Mouse (Mus musculus) erythroblast, embryonic 14.5 days (primary cell): ENCODE measurements around the gene Hrh1. TPM values are rescaled to one million over a fixed set of nuclear protein-coding genes. Genes with fewer than 3 reads are reported as not detected.

Experiments
- H3K27me3 ChIP-seq: 2 replicates; pipeline ENCODE4 v1.6.1; 2012; ENCODE audit warnings: inconsistent platforms; ENCODE audit not compliant: control insufficient read depth
- H3K36me3 ChIP-seq: 2 replicates; pipeline ENCODE4 v1.6.1; 2012; ENCODE audit warnings: mild to moderate bottlenecking, inconsistent platforms; ENCODE audit not compliant: control insufficient read depth
- H3K4me1 ChIP-seq: 2 replicates; pipeline ENCODE4 v1.6.1; 2012; ENCODE audit warnings: inconsistent platforms; ENCODE audit not compliant: control insufficient read depth
- H3K4me3 ChIP-seq: replicated peaks from 2 replicates; pipeline ENCODE3; 2012; ENCODE audit warnings: moderate library complexity, mild to moderate bottlenecking, inconsistent platforms
- H3K9me3 ChIP-seq: 2 replicates; pipeline ENCODE4 v1.6.1; 2012; ENCODE audit warnings: low read length, inconsistent platforms, mixed read lengths; ENCODE audit not compliant: control insufficient read depth
- GATA1 ChIP-seq: IDR thresholded peaks from 2 replicates; pipeline ENCODE4 v1.6.1; 2012; ENCODE audit warnings: low read length, inconsistent platforms, mixed read lengths
- TAL1 ChIP-seq: IDR thresholded peaks from 3 replicates; pipeline ENCODE4 v1.6.1; 2012; ENCODE audit warnings: low read length, inconsistent platforms, mixed read lengths
- polyA plus RNA-seq: library from polyadenylated mRNA; stranded (reverse); fragments of >175 nt; gene quantifications from 2 replicates; pipeline ENCODE4 v1.2.3, GENCODE M21; 2012

Hrh1 gene
- polyA plus RNA-seq, 1 experiment, result 0.02 TPM

GRCm38 (mm10) chr6:114380872-114381271, 16.9 kb upstream of the Hrh1 start:
- TF ChIP-seq TAL1, result no peak
- TF ChIP-seq GATA1, result no peak

GRCm38 (mm10) chr6:114387320-114387719, 10.4 kb upstream of the Hrh1 start:
- Histone ChIP-seq H3K4me3 (no peak overlapping the region), H3K36me3 (no peaks in the 10 kb centered on the region), H3K9me3 (no peaks in the 10 kb centered on the region), H3K27me3 (no peaks in the 10 kb centered on the region), H3K4me1 (no peaks in the 10 kb centered on the region)
- TF ChIP-seq GATA1, result no peak
- TF ChIP-seq TAL1, result no peak

More at GRCm38 (mm10) chr6:114380872-114381271, 16.9 kb upstream of the Hrh1 start:
- Histone ChIP-seq H3K27me3 (no peaks in the 10 kb centered on the region), H3K36me3 (no peaks in the 10 kb centered on the region), H3K4me3 (no peak overlapping the region), H3K9me3 (no peaks in the 10 kb centered on the region), H3K4me1 (no peaks in the 10 kb centered on the region)

- Histone ChIP-seq H3K4me3 (no peak overlapping the region), H3K9me3 (no peaks in the 10 kb centered on the region), H3K36me3 (no peaks in the 10 kb centered on the region), H3K4me1 (no peaks in the 10 kb centered on the region), H3K27me3 (no peaks in the 10 kb centered on the region)
- TF ChIP-seq GATA1 (no peak), TAL1 (no peak)
These were observed 9.9 kb upstream of the Hrh1 start for GRCm38 (mm10) chr6:114387855-114388254.

GRCm38 (mm10) chr6:114390129-114390528, 7.6 kb upstream of the Hrh1 start:
- H3K4me3 ChIP-seq, result no peak overlapping the region
- H3K36me3 ChIP-seq, result no peaks in the 10 kb centered on the region
- H3K9me3 ChIP-seq, result no peaks in the 10 kb centered on the region
- TF ChIP-seq TAL1, result no peak
- TF ChIP-seq GATA1, result no peak
- no peaks in the 10 kb centered on the region for H3K4me1 ChIP-seq
- H3K27me3 ChIP-seq, result no peaks in the 10 kb centered on the region

GRCm38 (mm10) chr6:114394982-114395381, 2.8 kb upstream of the Hrh1 start:
- Histone ChIP-seq H3K36me3 (no peaks in the 10 kb centered on the region), H3K27me3 (peaks cover 41% of the 10 kb centered on the region), H3K9me3 (no peaks in the 10 kb centered on the region), H3K4me3 (no peak overlapping the region), H3K4me1 (no peaks in the 10 kb centered on the region)
- TF ChIP-seq TAL1, result no peak
- no peak for TF ChIP-seq GATA1

GRCm38 (mm10) chr6:114396605-114397004, 1.1 kb upstream of the Hrh1 start:
- TF ChIP-seq GATA1, result no peak
- no peak for TF ChIP-seq TAL1
- Histone ChIP-seq H3K9me3 (no peaks in the 10 kb centered on the region), H3K36me3 (no peaks in the 10 kb centered on the region), H3K4me1 (no peaks in the 10 kb centered on the region), H3K4me3 (no peak overlapping the region), H3K27me3 (peaks cover 49% of the 10 kb centered on the region)

- no peaks in the 10 kb centered on the region for H3K36me3 ChIP-seq
- no peaks in the 10 kb centered on the region for H3K9me3 ChIP-seq
- no peaks in the 10 kb centered on the region for H3K4me1 ChIP-seq
- no peak for TF ChIP-seq GATA1
- no peak for TF ChIP-seq TAL1
- peaks cover 49% of the 10 kb centered on the region for H3K27me3 ChIP-seq
- H3K4me3 ChIP-seq, result no peak overlapping the region
These were observed 456 bp upstream of the Hrh1 start for GRCm38 (mm10) chr6:114397280-114397679.

GRCm38 (mm10) chr6:114398626-114399025, 890 bp downstream of the Hrh1 start:
- Histone ChIP-seq H3K4me1 (no peaks in the 10 kb centered on the region), H3K4me3 (no peak overlapping the region), H3K36me3 (no peaks in the 10 kb centered on the region), H3K9me3 (no peaks in the 10 kb centered on the region), H3K27me3 (peaks cover 49% of the 10 kb centered on the region)
- TF ChIP-seq GATA1 (no peak), TAL1 (no peak)

- peaks cover 49% of the 10 kb centered on the region for H3K27me3 ChIP-seq
- no peaks in the 10 kb centered on the region for H3K9me3 ChIP-seq
- H3K36me3 ChIP-seq, result no peaks in the 10 kb centered on the region
- no peak overlapping the region for H3K4me3 ChIP-seq
- no peaks in the 10 kb centered on the region for H3K4me1 ChIP-seq
- TF ChIP-seq GATA1 (no peak), TAL1 (no peak)
These were observed 2.7 kb downstream of the Hrh1 start for GRCm38 (mm10) chr6:114400387-114400786.

GRCm38 (mm10) chr6:114400841-114401240, 3.1 kb downstream of the Hrh1 start:
- Histone ChIP-seq H3K9me3 (no peaks in the 10 kb centered on the region), H3K27me3 (peaks cover 48% of the 10 kb centered on the region)
- no peak for TF ChIP-seq GATA1
- no peak for TF ChIP-seq TAL1

GRCm38 (mm10) chr6:114402161-114402560, 4.4 kb downstream of the Hrh1 start:
- H3K9me3 ChIP-seq, result no peaks in the 10 kb centered on the region
- H3K36me3 ChIP-seq, result no peaks in the 10 kb centered on the region
- H3K4me3 ChIP-seq, result no peak overlapping the region
- peaks cover 36% of the 10 kb centered on the region for H3K27me3 ChIP-seq
- no peak for TF ChIP-seq TAL1
- TF ChIP-seq GATA1, result no peak
- H3K4me1 ChIP-seq, result no peaks in the 10 kb centered on the region

More at GRCm38 (mm10) chr6:114400841-114401240, 3.1 kb downstream of the Hrh1 start:
- Histone ChIP-seq H3K4me3 (no peak overlapping the region), H3K36me3 (no peaks in the 10 kb centered on the region), H3K4me1 (no peaks in the 10 kb centered on the region)
